Mouse (Mus musculus): ENCODE results near the gene Pdzd2. TPM values are rescaled to one million over a fixed set of nuclear protein-coding genes. Genes with fewer than 3 reads are reported as not detected.

The Pdzd2 gene
- total RNA-seq, 2 experiments from 2014 or later, result 47.4 to 55.9 TPM

GRCm38 (mm10) chr15:12321788-12322621 is 417.7 kb downstream of the Pdzd2 start, which contains the start of gene 1810049J17Rik:
Gene 1810049J17Rik, minus strand, starts transcription at chr15:12321899.
- DNase-seq (ENCODE audit: low spot score in 2 of 2), result peak in 1 of 2 experiments; percentile 30

- peak; percentile 89 to 97 for DNase-seq (ENCODE audit: low spot score in 2 of 2)
Measured at GRCm38 (mm10) chr15:12321091-12321787, 418.5 kb downstream of the Pdzd2 start, which contains the start of gene Golph3. Gene Golph3, plus strand, starts transcription at chr15:12321450.

DNA sequence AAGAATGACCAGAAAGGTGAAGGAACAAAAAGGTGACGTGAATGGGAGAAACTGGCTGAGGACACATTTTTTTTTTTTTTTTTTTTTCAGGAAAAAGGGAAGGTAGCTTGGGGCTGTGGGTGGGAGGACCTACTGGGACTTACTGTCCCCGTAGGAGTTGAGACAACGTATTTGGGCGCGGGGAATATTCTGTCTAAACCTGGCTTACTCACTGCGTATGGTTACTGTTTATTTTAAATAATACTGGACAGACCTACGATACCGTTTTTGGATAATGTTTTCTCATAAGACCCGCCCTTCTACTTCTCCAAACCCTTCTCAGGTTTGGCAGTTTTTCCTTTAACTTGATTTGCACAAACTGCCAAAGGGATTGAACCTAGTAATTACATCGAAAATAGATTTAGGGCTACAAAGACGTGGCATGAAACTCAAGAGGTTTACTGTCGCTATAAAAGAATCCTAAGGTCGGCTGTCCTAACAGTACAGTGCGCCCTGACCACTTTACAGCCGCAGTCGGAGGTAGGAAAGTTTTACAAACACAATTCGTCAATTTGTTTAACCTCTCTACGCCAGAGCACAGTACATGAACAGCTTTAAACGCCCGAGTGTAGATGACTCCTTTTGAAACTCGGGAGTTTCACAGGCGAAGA is 419.2 kb downstream of the Pdzd2 start:
- no peak for DNase-seq (ENCODE audit: low spot score in 2 of 2)

DNA sequence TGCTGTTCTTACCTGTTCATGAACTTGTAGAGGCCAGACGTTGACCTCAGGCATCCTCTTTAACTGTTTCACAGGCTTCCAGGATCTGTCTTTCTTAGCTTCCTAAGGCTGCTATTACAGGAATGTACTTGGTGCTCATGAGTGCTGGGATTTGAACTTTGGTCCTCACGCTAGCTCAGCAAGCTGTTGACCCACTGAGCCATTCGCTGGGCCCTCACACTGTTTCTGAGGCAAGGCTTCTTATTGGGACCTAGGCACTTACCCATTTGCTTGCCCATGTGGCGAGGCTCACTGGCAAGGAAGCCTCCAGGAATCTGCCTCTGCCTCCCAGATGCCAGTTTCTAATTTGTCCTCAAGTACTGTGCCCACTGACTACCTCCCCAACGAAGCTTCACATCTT is 419.8 kb downstream of the Pdzd2 start:
- no peak for DNase-seq (ENCODE audit: low spot score in 2 of 2)

- no peak for DNase-seq (ENCODE audit: low spot score in 2 of 2)
Measured at GRCm38 (mm10) chr15:12318451-12318850, 421.3 kb downstream of the Pdzd2 start.

DNA sequence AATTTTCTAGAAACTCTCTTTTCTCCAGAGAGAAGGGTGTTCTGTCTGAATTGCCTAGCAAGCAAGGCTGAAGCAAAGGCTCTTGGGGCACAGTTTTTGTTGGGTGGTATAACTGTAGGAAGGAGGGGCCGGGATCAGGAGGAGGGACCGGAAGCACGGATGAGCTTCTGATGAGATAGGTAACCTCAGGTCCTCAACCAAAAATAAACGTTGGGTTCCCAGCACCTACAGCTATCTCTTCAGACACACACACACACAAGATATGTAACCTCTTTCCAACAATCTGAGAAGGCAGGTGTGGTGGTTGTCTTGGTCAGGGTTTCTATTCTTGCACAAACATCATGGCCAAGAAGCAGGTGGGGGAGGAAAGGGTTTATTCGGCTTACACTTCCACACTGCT is 422.4 kb downstream of the Pdzd2 start:
- DNase-seq (ENCODE audit: low spot score in 2 of 2), result no peak

DNA sequence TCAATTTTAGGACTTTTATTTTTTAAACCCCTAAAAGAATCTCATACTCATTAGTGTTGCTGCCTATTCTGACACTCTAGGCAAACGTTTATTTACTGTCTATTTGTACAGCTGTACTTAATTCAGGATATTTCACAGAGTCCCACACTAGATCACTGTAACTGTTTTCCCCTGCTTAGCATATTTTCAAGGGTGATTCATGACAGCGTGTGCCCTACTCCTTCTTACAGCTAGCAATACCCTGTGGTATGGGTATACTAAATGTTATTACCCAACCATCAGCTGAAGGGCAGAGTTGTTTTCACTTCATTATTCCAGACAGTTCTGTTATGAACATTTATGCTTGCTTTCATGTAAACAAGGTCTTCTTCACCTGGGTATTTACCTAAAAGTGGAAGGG is 423.7 kb downstream of the Pdzd2 start:
- DNase-seq (ENCODE audit: low spot score in 2 of 2), result no peak

DNA sequence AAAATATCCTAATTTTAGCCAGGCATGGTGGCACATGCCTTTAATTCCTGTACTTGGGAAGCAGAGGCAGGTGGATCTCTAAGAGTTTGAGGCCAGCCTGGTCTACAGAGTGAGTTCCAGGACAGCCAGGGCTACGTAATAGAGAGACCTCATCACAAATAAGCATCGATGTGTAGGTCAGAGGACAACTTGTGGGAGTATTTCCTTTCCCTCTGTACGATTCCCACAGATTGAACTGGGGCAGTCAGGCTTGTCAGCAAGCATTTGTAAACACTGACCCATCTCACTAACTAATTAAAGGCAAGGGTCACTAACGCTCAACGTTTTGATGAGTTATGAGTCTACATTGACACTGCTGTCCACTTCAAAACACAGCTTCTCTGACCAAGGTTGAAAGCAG is 425.1 kb downstream of the Pdzd2 start:
- DNase-seq (ENCODE audit: low spot score in 2 of 2), result no peak

- no peak for DNase-seq (ENCODE audit: low spot score in 2 of 2)
Measured at GRCm38 (mm10) chr15:12313255-12313654, 426.5 kb downstream of the Pdzd2 start.

DNA sequence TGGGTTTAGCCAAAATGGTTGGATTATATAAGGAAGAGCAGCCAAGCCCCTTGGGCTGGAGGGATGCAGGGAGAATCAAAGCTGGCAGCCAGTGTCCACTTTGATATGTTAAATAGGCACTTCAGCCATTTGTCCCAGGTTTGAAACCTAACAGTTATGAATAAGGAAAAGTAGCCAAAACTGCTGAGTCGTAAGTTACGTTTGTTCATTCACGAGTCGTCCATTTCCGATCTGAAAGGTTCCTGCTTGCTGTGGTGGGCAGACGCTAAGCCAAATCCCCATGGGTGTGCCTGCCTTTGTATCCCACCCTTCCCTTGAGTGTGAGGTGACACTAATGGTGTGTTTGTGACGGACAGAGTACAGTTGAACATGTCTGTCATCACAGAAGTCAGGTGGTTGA is 428.3 kb downstream of the Pdzd2 start:
- no peak for DNase-seq (ENCODE audit: low spot score in 2 of 2)

- DNase-seq (ENCODE audit: low spot score in 2 of 2), result no peak
Measured at GRCm38 (mm10) chr15:12310676-12311075, 429.0 kb downstream of the Pdzd2 start.

Small RNAs within 50 kb of the gene (microRNA-seq; reads per million reads assigned to microRNA genes)
- gene Gm24135 (0 reads per million in 2 experiments), gene Gm24302 (0 reads per million in 2 experiments)

Other genes starting within 250 kb of the Pdzd2 start
- 10 to 100 TPM; 26.0 to 27.8 TPM for gene 6030458C11Rik, start 84.7 kb upstream of the Pdzd2 start, total RNA-seq (2021)
- gene Drosha, start 84.9 kb upstream of the Pdzd2 start, total RNA-seq (2021), result 10 to 100 TPM; 86.1 to 91.5 TPM

Data from layer of hippocampus, adult 18-20 months (tissue).